8 mouse cellular contexts compared by ENCODE assay signal in genomic region chr3:108554111-108554561, GRCm38 (mm10). TPM values are rescaled to one million over a fixed set of nuclear protein-coding genes. Genes with fewer than 3 reads are reported as not detected.
DNase-seq lines count a peak whose midpoint lies in the region; ATAC-seq and TF ChIP-seq lines count a peak whose summit lies in the region.

No protein-coding gene starts in this region.

- H3K27ac ChIP-seq in heart, embryonic 15.5 days, result peak overlapping the region; percentile 81
- peak overlapping the region; percentile 65 for H3K27ac ChIP-seq in ES-Bruce4 (ENCODE audit: insufficient read depth, low read length)
- H3K27ac ChIP-seq in hindbrain, embryonic 13.5 days, result peak overlapping the region; percentile 96
- peak overlapping the region; percentile 93 for H3K27ac ChIP-seq in lung, postnatal 0 days (ENCODE audit: low read length)
- H3K27ac ChIP-seq in stomach, postnatal 0 days (replicated peaks), result peak overlapping the region; percentile 90

- no peaks in the 10 kb centered on the region for H3K9me3 ChIP-seq in heart, embryonic 15.5 days (replicated peaks)
- no peaks in the 10 kb centered on the region for H3K9me3 ChIP-seq in ES-Bruce4 (replicated peaks; ENCODE audit: control insufficient read depth, insufficient read depth, low read length, poor library complexity, severe bottlenecking)
- no peaks in the 10 kb centered on the region for H3K9me3 ChIP-seq in hindbrain, embryonic 13.5 days
- H3K9me3 ChIP-seq in lung, postnatal 0 days (ENCODE audit: low read length), result no peaks in the 10 kb centered on the region
- H3K9me3 ChIP-seq in stomach, postnatal 0 days (ENCODE audit: control insufficient read depth, low read length), result no peaks in the 10 kb centered on the region

- H3K4me2 ChIP-seq in heart, embryonic 15.5 days, result peak overlapping the region; percentile 88
- H3K4me2 ChIP-seq in hindbrain, embryonic 13.5 days, result peak overlapping the region; percentile 76
- peak overlapping the region; percentile 88 for H3K4me2 ChIP-seq in lung, postnatal 0 days (replicated peaks; ENCODE audit: low read depth, low read length)
- H3K4me2 ChIP-seq in stomach, postnatal 0 days (replicated peaks; ENCODE audit: low read depth), result peak overlapping the region; percentile 63

- no peaks in the 10 kb centered on the region for H3K4me1 ChIP-seq in heart, embryonic 15.5 days (replicated peaks)
- H3K4me1 ChIP-seq in ES-Bruce4 (ENCODE audit: control insufficient read depth, insufficient read depth, low read length), result no peaks in the 10 kb centered on the region
- H3K4me1 ChIP-seq in hindbrain, embryonic 13.5 days (replicated peaks), result peaks cover 8% of the 10 kb centered on the region
- no peaks in the 10 kb centered on the region for H3K4me1 ChIP-seq in lung, postnatal 0 days (ENCODE audit: insufficient read depth, low read depth, low read length)
- H3K4me1 ChIP-seq in stomach, postnatal 0 days (replicated peaks; ENCODE audit: control insufficient read depth, insufficient read depth), result no peaks in the 10 kb centered on the region

- peak overlapping the region; percentile 92 for H3K4me3 ChIP-seq in heart, embryonic 15.5 days
- H3K4me3 ChIP-seq in ES-Bruce4 (ENCODE audit: low read depth, low read length), result peak overlapping the region; percentile 96
- peak overlapping the region; percentile 83 for H3K4me3 ChIP-seq in hindbrain, embryonic 13.5 days
- peak overlapping the region; percentile 82 for H3K4me3 ChIP-seq in lung, postnatal 0 days (ENCODE audit: low read depth, low read length)
- H3K4me3 ChIP-seq in stomach, postnatal 0 days (ENCODE audit: low read depth, low read length), result peak overlapping the region; percentile 81

- H3K27me3 ChIP-seq in heart, embryonic 15.5 days, result no peaks in the 10 kb centered on the region
- H3K27me3 ChIP-seq in ES-Bruce4 (ENCODE audit: control insufficient read depth, insufficient read depth, low read length, poor library complexity, severe bottlenecking), result no peaks in the 10 kb centered on the region
- H3K27me3 ChIP-seq in hindbrain, embryonic 13.5 days, result no peaks in the 10 kb centered on the region
- no peaks in the 10 kb centered on the region for H3K27me3 ChIP-seq in lung, postnatal 0 days (replicated peaks; ENCODE audit: insufficient read depth, low read length)
- no peaks in the 10 kb centered on the region for H3K27me3 ChIP-seq in stomach, postnatal 0 days (ENCODE audit: control insufficient read depth, insufficient read depth, low read length)

- no peak for DNase-seq in heart, adult 11 months
- DNase-seq in lung, postnatal 0 days (ENCODE audit: low spot score), result peak; percentile 58
- DNase-seq in stomach, postnatal 0 days (ENCODE audit: low spot score), result no peak
- no peak for DNase-seq in thymus, postnatal 14 days

- peaks cover 22% of the 10 kb centered on the region for H3K36me3 ChIP-seq in heart, embryonic 15.5 days
- H3K36me3 ChIP-seq in ES-Bruce4 (ENCODE audit: control insufficient read depth, insufficient read depth, low read length, poor library complexity, severe bottlenecking), result peaks cover 7% of the 10 kb centered on the region
- H3K36me3 ChIP-seq in hindbrain, embryonic 13.5 days, result peaks cover 24% of the 10 kb centered on the region
- peaks cover 8% of the 10 kb centered on the region; the same call in 1 of the 2 replicates for H3K36me3 ChIP-seq in lung, postnatal 0 days (ENCODE audit: insufficient read depth, low read length)
- H3K36me3 ChIP-seq in stomach, postnatal 0 days (ENCODE audit: control insufficient read depth, insufficient read depth, low read length), result peaks cover 13% of the 10 kb centered on the region

- under 1% methylated on average over 40 of the region's 42 CpGs for WGBS in heart, embryonic 15.5 days
- WGBS in hindbrain, embryonic 13.5 days, result 0% methylated on average over 37 of the region's 42 CpGs
- WGBS in lung, postnatal 0 days, result under 1% methylated on average over 36 of the region's 42 CpGs
- 1% methylated on average over 42 of the region's 42 CpGs for WGBS in stomach, postnatal 0 days

- ATAC-seq in heart, embryonic 15.5 days (replicated peaks; ENCODE audit: insufficient number of reproducible peaks, insufficient read depth, low FRiP score, low read depth), result peak; percentile 79
- ATAC-seq in common myeloid progenitor, adult 5-6 weeks (replicated peaks; ENCODE audit: low read depth, poor library complexity, severe bottlenecking), result peak; percentile 33
- peak; percentile 82 for ATAC-seq in hindbrain, embryonic 13.5 days (ENCODE audit: low FRiP score)
- ATAC-seq in lung, postnatal 0 days, result peak; percentile 69
- ATAC-seq in stomach, postnatal 0 days (ENCODE audit: low FRiP score, low TSS enrichment), result peak; percentile 66

- peak overlapping the region; percentile 91 for H3K9ac ChIP-seq in heart, embryonic 15.5 days
- H3K9ac ChIP-seq in ES-Bruce4 (ENCODE audit: low read depth, poor library complexity, severe bottlenecking), result peak overlapping the region; percentile 84
- H3K9ac ChIP-seq in hindbrain, embryonic 13.5 days, result peak overlapping the region; percentile 98
- H3K9ac ChIP-seq in lung, postnatal 0 days (replicated peaks; ENCODE audit: low read depth), result peak overlapping the region; percentile 92
- H3K9ac ChIP-seq in stomach, postnatal 0 days (ENCODE audit: low read length), result peak overlapping the region; percentile 86

- no peak for TF ChIP-seq EP300 in ES-Bruce4 (IDR thresholded peaks at IDR 0.05; ENCODE audit: insufficient read depth, low read depth, low read length)
- TF ChIP-seq EP300 in lung, postnatal 0 days (IDR thresholded peaks at IDR 0.05), result no peak
- no peak for TF ChIP-seq EP300 in stomach, postnatal 0 days (optimal IDR thresholded peaks at IDR 0.05)

- TF ChIP-seq POLR2A in ES-Bruce4 (IDR thresholded peaks at IDR 0.05; ENCODE audit: insufficient read depth, low read length), result no peak

- TF ChIP-seq CTCF in ES-Bruce4 (IDR thresholded peaks at IDR 0.05; ENCODE audit: low read depth, low read length), result no peak
- no peak for TF ChIP-seq CTCF in lung, postnatal 0 days (IDR thresholded peaks at IDR 0.05)
- no peak for TF ChIP-seq CTCF in stomach, postnatal 0 days (IDR thresholded peaks at IDR 0.05; ENCODE audit: low read depth)

RNA-seq across cellular contexts. Expression of gene Tmem167b, which starts 8.1 kb away (rescaled TPM):
- polyA plus RNA-seq in heart, embryonic 15.5 days (2015; fragmentation: Nextera tagmentation; extraction: Ambion mirVana), result 29.7 and 32.5 TPM in 2 replicates
- 22.7 and 25.5 TPM in 2 replicates for polyA plus RNA-seq in ES-Bruce4 (2011; ENCODE audit: insufficient read depth, insufficient read length, low read depth, missing spikeins)
- total RNA-seq in common myeloid progenitor, adult 5-6 weeks (2017), result 29.2 and 33.6 TPM in 2 replicates
- 58.8 and 60.6 TPM in 2 replicates for polyA plus RNA-seq in hindbrain, embryonic 13.5 days (2015; fragmentation: Nextera tagmentation; extraction: Ambion mirVana)
- polyA plus RNA-seq in lung, postnatal 0 days (2015; fragmentation: Nextera tagmentation; extraction: Ambion mirVana), result 41.8 and 42.7 TPM in 2 replicates
- 29.9 and 33.0 TPM in 2 replicates for polyA plus RNA-seq in stomach, postnatal 0 days (2015; fragmentation: Nextera tagmentation; extraction: Ambion mirVana)

RNA-seq across cellular contexts. Expression of gene Taf13, which starts 17.4 kb away (rescaled TPM):
- polyA plus RNA-seq in heart, embryonic 15.5 days (2015; fragmentation: Nextera tagmentation; extraction: Ambion mirVana), result 24.6 and 24.7 TPM in 2 replicates
- polyA plus RNA-seq in ES-Bruce4 (2011; ENCODE audit: insufficient read depth, insufficient read length, low read depth, missing spikeins), result 21.5 and 28.4 TPM in 2 replicates
- total RNA-seq in common myeloid progenitor, adult 5-6 weeks (2017), result 19.2 and 19.5 TPM in 2 replicates
- 63.8 and 66.2 TPM in 2 replicates for polyA plus RNA-seq in hindbrain, embryonic 13.5 days (2015; fragmentation: Nextera tagmentation; extraction: Ambion mirVana)
- 41.0 and 45.9 TPM in 2 replicates for polyA plus RNA-seq in lung, postnatal 0 days (2015; fragmentation: Nextera tagmentation; extraction: Ambion mirVana)
- 40.0 and 42.2 TPM in 2 replicates for polyA plus RNA-seq in stomach, postnatal 0 days (2015; fragmentation: Nextera tagmentation; extraction: Ambion mirVana)

RNA-seq across cellular contexts. Expression of gene 5330417C22Rik, which starts 17.8 kb away (rescaled TPM):
- 1.0 and 1.7 TPM in 2 replicates for polyA plus RNA-seq in heart, embryonic 15.5 days (2015; fragmentation: Nextera tagmentation; extraction: Ambion mirVana)
- polyA plus RNA-seq in ES-Bruce4 (2011; ENCODE audit: insufficient read depth, insufficient read length, low read depth, missing spikeins), result 0.43 TPM in 1 of 2 replicates, not detected in the other
- 0.32 and 3.4 TPM in 2 replicates for total RNA-seq in common myeloid progenitor, adult 5-6 weeks (2017)
- 9.8 and 10.0 TPM in 2 replicates for polyA plus RNA-seq in hindbrain, embryonic 13.5 days (2015; fragmentation: Nextera tagmentation; extraction: Ambion mirVana)
- polyA plus RNA-seq in lung, postnatal 0 days (2015; fragmentation: Nextera tagmentation; extraction: Ambion mirVana), result 32.4 and 45.7 TPM in 2 replicates
- polyA plus RNA-seq in stomach, postnatal 0 days (2015; fragmentation: Nextera tagmentation; extraction: Ambion mirVana), result 30.8 and 32.0 TPM in 2 replicates

RNA-seq across cellular contexts. Expression of gene 1700013F07Rik, which starts 20.2 kb away (rescaled TPM):
- 0.19 TPM in 1 of 2 replicates, not detected in the other for polyA plus RNA-seq in heart, embryonic 15.5 days (2015; fragmentation: Nextera tagmentation; extraction: Ambion mirVana)
- polyA plus RNA-seq in ES-Bruce4 (2011; ENCODE audit: insufficient read depth, insufficient read length, low read depth, missing spikeins), result not detected in 2 replicates
- total RNA-seq in common myeloid progenitor, adult 5-6 weeks (2017), result not detected in 2 replicates
- 0.74 and 2.9 TPM in 2 replicates for polyA plus RNA-seq in hindbrain, embryonic 13.5 days (2015; fragmentation: Nextera tagmentation; extraction: Ambion mirVana)
- polyA plus RNA-seq in lung, postnatal 0 days (2015; fragmentation: Nextera tagmentation; extraction: Ambion mirVana), result 6.4 and 7.9 TPM in 2 replicates
- 0.34 TPM in 1 of 2 replicates, not detected in the other for polyA plus RNA-seq in stomach, postnatal 0 days (2015; fragmentation: Nextera tagmentation; extraction: Ambion mirVana)

RNA-seq across cellular contexts. Expression of gene Wdr47, which starts 36.9 kb away (rescaled TPM):
- 7.0 and 8.8 TPM in 2 replicates for polyA plus RNA-seq in heart, embryonic 15.5 days (2015; fragmentation: Nextera tagmentation; extraction: Ambion mirVana)
- 10.9 and 12.6 TPM in 2 replicates for polyA plus RNA-seq in ES-Bruce4 (2011; ENCODE audit: insufficient read depth, insufficient read length, low read depth, missing spikeins)
- total RNA-seq in common myeloid progenitor, adult 5-6 weeks (2017), result 5.0 and 10.3 TPM in 2 replicates
- 91.5 and 96.5 TPM in 2 replicates for polyA plus RNA-seq in hindbrain, embryonic 13.5 days (2015; fragmentation: Nextera tagmentation; extraction: Ambion mirVana)
- 7.8 and 8.2 TPM in 2 replicates for polyA plus RNA-seq in lung, postnatal 0 days (2015; fragmentation: Nextera tagmentation; extraction: Ambion mirVana)
- 5.3 and 5.7 TPM in 2 replicates for polyA plus RNA-seq in stomach, postnatal 0 days (2015; fragmentation: Nextera tagmentation; extraction: Ambion mirVana)
